Mouse (Mus musculus) CH12F3 (cell line): ENCODE measurements around the gene Elp6.

Source experiments
- in situ Hi-C: fragments of 300-500 bp; cut with MboI; formaldehyde crosslinking; loops from 2 replicates; pipeline ENCODE4 v1.14.3; 2020; ENCODE audit warnings: low sequenced_read_pairs

The Elp6 gene

GRCm38 (mm10) chr9:110351350-110351749 lies 46.4 kb downstream of the Elp6 start:
- in situ Hi-C loops = no loop called here

GRCm38 (mm10) chr9:110351932-110352632 lies 47.1 kb downstream of the Elp6 start:
- in situ Hi-C loops = no loop called here

- in situ Hi-C loops = no loop called here
Measured at GRCm38 (mm10) chr9:110358341-110358740, 53.4 kb downstream of the Elp6 start.

GRCm38 (mm10) chr9:110361299-110361698 lies 56.3 kb downstream of the Elp6 start:
- in situ Hi-C loops = no loop called here

- in situ Hi-C loops = no loop called here
Measured at GRCm38 (mm10) chr9:110362337-110362736, 57.4 kb downstream of the Elp6 start.

- in situ Hi-C loops = no loop called here
Measured at GRCm38 (mm10) chr9:110366746-110367145, 61.8 kb downstream of the Elp6 start.

GRCm38 (mm10) chr9:110369860-110370259 lies 64.9 kb downstream of the Elp6 start:
- in situ Hi-C loops = no loop called here
